Mouse (Mus musculus) heart, adult 2 months (tissue): ENCODE measurements around the gene Tmem80. TPM values are rescaled to one million over a fixed set of nuclear protein-coding genes. Genes with fewer than 3 reads are reported as not detected.

Experiments
- DNase-seq, 2 experiments: peaks; one replicate each; pipeline ENCODE4 v3.0.0; 2021
- H3K27ac ChIP-seq: fragments of 200-600 bp; 2 replicates; pipeline ENCODE4 v1.8.1; 2022
- H3K27me3 ChIP-seq: fragments of 200-500 bp; 2 replicates; pipeline ENCODE4 v1.6.1; 2012; ENCODE audit warnings: mild to moderate bottlenecking, low read length, inconsistent platforms, mixed read lengths; ENCODE audit not compliant: control insufficient read depth, insufficient read depth
- H3K36me3 ChIP-seq: fragments of 200-500 bp; 2 replicates; pipeline ENCODE4 v1.6.1; 2012; ENCODE audit warnings: low read length, inconsistent platforms; ENCODE audit not compliant: control insufficient read depth, insufficient read depth
- H3K4me1 ChIP-seq: fragments of 200-500 bp; 2 replicates; pipeline ENCODE4 v1.6.1; 2011; ENCODE audit warnings: low read length; ENCODE audit not compliant: control insufficient read depth, insufficient read depth
- H3K4me3 ChIP-seq: fragments of 200-600 bp; 2 replicates; pipeline ENCODE4 v1.8.1; 2022
- H3K79me2 ChIP-seq: fragments of 200-500 bp; replicated peaks from 2 replicates; pipeline ENCODE4 v1.6.1; 2012; ENCODE audit warnings: mild to moderate bottlenecking, inconsistent platforms, low read length, moderate library complexity, mixed read lengths; ENCODE audit not compliant: control insufficient read depth, insufficient read depth
- H3K9ac ChIP-seq: fragments of 200-500 bp; 2 replicates; pipeline ENCODE4 v1.6.1; 2012; ENCODE audit warnings: low read depth, mild to moderate bottlenecking, control low read depth, inconsistent platforms, low read length, mixed read lengths
- CTCF ChIP-seq: fragments of 200-600 bp; IDR thresholded peaks from 2 replicates; pipeline ENCODE4 v1.8.1; 2022; ENCODE audit warnings: antibody characterized with exemption, mild to moderate bottlenecking, moderate library complexity
- EP300 ChIP-seq: fragments of 200-500 bp; IDR thresholded peaks from 2 replicates; pipeline ENCODE4 v1.6.1; 2011; ENCODE audit warnings: low read depth, low read length, control low read depth; ENCODE audit not compliant: insufficient read depth
- POLR2A ChIP-seq: fragments of 200-500 bp; IDR thresholded peaks from 2 replicates; pipeline ENCODE4 v1.6.1; 2011; ENCODE audit warnings: mild to moderate bottlenecking, low read depth, low read length, control low read depth; ENCODE audit not compliant: insufficient read depth
- WGBS: fragments of 180-500 bp; shearing (Covaris S2); methylation state at CpG from one replicate; pipeline ENCODE4 v1.1.7; 2018; 5-methylcytosine and 5-hydroxymethylcytosine counted together
- intact Hi-C: fragments of 180-260 bp; cut with DNase I; formaldehyde crosslinking; loops from one replicate; pipeline ENCODE4 v1.15.1; 2025
- polyA plus RNA-seq: library from polyadenylated mRNA; depleted of rRNA; stranded (reverse); fragments of >200 nt; gene quantifications from 2 replicates; pipeline ENCODE4 v1.2.3, GENCODE M21; 2012
- total RNA-seq, 2 experiments: library from RNA; stranded (reverse); gene quantifications; 2 replicates each; pipeline ENCODE4 v1.2.3; 2021

The Tmem80 gene
- total and polyA plus RNA-seq, 3 experiments = 13.5 to 28.9 (median 14.9) TPM

DNA sequence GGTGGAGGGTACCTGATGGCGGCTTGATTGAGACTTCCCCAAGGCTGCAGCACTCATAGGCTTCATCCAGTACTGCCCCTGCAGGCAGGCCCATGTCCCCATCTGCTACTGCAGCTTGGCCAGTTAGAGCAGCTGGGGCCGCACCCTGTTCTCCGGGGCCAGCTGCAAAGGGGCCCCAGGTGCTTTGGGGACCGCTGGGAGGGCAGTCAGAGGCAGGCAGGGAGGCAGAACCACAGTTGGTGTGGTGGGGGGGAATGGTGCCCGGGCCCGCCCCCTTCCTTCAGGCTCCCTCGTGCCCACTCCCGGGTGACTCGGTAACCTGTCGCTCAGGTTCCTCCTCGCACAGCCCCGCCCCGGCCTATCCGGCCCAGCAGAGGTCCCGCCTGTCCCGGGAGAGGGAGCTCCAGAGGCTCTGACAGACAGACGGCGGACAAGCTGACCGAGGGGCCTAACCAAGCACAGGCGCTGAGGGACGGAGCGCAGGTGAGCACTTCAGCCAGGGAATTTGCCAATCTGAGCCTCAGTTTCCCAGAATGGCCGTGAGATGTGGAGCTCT lies 11.1 kb downstream of the Tmem80 start, which contains the start of gene Eps8l2:
TSS of gene Eps8l2 (plus strand) at position 305 of the 556 bp plus-strand sequence.
- Histone ChIP-seq H3K4me1 (peaks cover 5% of the 10 kb centered on the region), H3K27ac (peak within 1 kb of the TSS; percentile 54), H3K79me2 (no peaks in the 10 kb centered on the region), H3K9ac (peak within 1 kb of the TSS; percentile 43), H3K4me3 (peak within 1 kb of the TSS; percentile 33), H3K36me3 (no peaks in the 10 kb centered on the region), H3K27me3 (no peaks in the 10 kb centered on the region)
- WGBS = 11% methylated on average over 23 of the region's 23 CpGs
- DNase-seq = peak in 1 of 2 experiments; percentile 37
- TF ChIP-seq CTCF (peak; percentile 41), POLR2A (no peak)
- intact Hi-C loops = no loop called here

DNA sequence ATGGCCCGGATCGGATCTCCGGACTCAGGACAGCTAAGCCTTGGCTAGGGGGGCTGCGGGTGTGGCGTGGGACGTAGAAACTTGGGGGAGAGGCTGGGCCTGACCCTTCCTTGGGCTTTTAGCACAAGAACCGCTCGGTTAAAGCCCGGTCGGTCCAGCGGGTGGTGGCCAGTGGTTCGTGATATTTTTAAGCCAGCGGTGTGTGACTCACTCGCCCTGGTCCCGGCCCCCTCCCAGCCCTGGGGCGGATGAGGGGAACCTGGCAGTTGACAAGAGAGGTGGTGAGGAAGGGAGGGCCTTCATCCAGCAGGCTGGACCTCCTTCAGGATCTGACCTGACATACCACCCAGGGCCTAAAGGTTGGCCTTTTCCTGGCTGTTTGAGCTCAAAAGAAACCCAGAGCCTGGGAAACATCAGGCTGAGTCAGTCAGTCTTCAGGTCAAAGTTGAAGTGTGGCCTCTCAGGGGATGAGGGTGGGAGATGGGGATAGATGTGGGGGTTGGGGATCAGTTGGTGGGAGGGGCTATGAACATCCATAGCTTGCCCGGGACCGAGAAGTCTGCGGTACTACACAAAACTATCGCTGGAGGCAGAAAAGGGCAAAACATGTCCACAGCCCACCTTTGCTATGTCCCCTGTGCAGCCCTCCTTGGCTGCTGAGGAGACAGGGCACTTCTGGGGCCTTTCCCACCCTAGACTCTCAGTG lies 11.8 kb downstream of the Tmem80 start:
- no peak for TF ChIP-seq EP300
- no peak for TF ChIP-seq POLR2A
- no peak for TF ChIP-seq CTCF
- Histone ChIP-seq H3K4me3 (peak overlapping the region; percentile 33; the same call in 1 of the 2 replicates), H3K27ac (peak overlapping the region; percentile 54), H3K4me1 (peaks cover 5% of the 10 kb centered on the region), H3K9ac (no peak overlapping the region), H3K27me3 (no peaks in the 10 kb centered on the region), H3K79me2 (no peaks in the 10 kb centered on the region), H3K36me3 (no peaks in the 10 kb centered on the region)
- 52% methylated on average over 20 of the region's 20 CpGs for WGBS
- intact Hi-C loops = no loop called here
- no peak for DNase-seq

DNA sequence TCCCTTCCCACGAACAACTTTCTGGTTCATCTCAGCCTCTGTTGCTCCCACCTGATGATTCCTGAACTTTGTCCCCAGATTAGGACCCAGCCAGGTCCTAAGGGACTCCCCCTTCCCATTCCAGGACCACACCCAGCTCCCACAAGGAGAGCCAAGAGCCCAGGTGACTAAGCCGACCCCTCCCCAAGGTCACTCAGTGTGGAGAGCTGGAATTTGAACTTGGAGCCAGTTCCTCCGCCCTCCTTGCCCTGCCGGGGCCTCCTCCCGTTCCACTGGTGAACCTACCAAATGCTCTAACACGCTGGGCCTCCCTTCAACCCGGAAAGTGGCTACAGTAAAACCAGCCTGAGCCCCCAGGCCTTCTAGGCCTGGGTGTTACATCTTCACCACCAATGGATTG lies 12.5 kb downstream of the Tmem80 start:
- Histone ChIP-seq H3K79me2 (no peaks in the 10 kb centered on the region), H3K4me1 (peaks cover 5% of the 10 kb centered on the region), H3K36me3 (no peaks in the 10 kb centered on the region), H3K27ac (no peak overlapping the region), H3K27me3 (no peaks in the 10 kb centered on the region), H3K4me3 (no peak overlapping the region), H3K9ac (no peak overlapping the region)
- intact Hi-C loops = no loop called here
- 85% methylated on average over 7 of the region's 7 CpGs for WGBS
- TF ChIP-seq POLR2A (no peak), CTCF (no peak), EP300 (no peak)
- DNase-seq = no peak

DNA sequence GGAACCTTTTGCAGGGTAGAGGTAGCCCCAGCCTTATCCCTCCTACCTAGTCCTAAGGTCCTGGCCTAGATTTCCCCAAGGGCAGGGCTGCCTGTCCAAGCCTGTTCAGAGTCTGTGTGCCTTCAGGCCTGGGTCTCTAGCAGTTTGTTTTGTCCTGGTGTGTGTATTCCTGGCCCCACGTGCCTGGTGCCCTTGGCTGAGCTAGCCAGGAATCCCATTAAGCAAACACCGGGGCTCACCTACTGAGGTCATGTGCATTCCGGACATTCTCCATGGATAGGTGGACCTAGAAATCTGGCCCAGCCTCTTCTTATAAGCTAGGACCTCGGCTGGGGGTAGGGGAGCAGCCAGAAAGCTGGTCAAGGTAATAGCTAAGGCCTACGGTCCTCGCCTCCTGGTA lies 12.9 kb downstream of the Tmem80 start:
- no peak overlapping the region for H3K27ac ChIP-seq
- no peaks in the 10 kb centered on the region for H3K79me2 ChIP-seq
- TF ChIP-seq CTCF (no peak), POLR2A (no peak), EP300 (no peak)
- H3K27me3 ChIP-seq = no peaks in the 10 kb centered on the region
- intact Hi-C loops = no loop called here
- H3K9ac ChIP-seq = no peak overlapping the region
- DNase-seq = no peak
- H3K4me3 ChIP-seq = no peak overlapping the region
- WGBS = 87% methylated on average over 6 of the region's 6 CpGs
- no peaks in the 10 kb centered on the region for H3K36me3 ChIP-seq
- peaks cover 5% of the 10 kb centered on the region for H3K4me1 ChIP-seq

DNA sequence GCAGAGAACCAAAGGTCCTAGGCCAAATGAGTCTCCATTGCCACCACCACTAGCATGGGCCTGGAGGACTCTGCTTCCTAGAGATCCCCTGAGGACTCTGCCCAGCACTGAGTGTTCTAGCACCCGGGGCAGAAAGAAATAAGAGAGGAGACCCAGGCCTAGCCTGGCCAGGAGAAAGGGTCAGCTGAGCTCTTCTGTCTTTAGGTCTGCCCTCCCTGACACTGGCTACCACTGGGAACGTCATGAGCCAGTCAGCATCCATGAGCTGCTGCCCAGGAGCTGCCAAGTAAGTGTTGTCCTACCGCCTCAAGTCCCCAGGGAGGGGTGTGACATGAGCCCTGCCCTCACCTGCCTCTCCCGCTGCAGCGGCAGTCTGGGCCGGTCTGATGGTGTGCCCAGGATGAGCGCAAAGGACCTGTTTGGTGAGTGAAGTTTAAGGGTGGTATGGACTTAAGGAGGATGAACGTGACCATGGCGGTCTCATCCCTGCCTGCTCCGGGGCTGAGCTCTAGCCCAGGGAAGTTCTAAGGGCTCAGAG lies 14.2 kb downstream of the Tmem80 start:
- no peak for DNase-seq
- intact Hi-C loops = no loop called here
- Histone ChIP-seq H3K27ac (no peak overlapping the region), H3K4me3 (no peak overlapping the region), H3K79me2 (no peaks in the 10 kb centered on the region), H3K27me3 (no peaks in the 10 kb centered on the region), H3K9ac (no peak overlapping the region), H3K36me3 (no peaks in the 10 kb centered on the region), H3K4me1 (peaks cover 5% of the 10 kb centered on the region)
- TF ChIP-seq EP300 (no peak), CTCF (no peak), POLR2A (no peak)
- 81% methylated on average over 10 of the region's 10 CpGs for WGBS

DNA sequence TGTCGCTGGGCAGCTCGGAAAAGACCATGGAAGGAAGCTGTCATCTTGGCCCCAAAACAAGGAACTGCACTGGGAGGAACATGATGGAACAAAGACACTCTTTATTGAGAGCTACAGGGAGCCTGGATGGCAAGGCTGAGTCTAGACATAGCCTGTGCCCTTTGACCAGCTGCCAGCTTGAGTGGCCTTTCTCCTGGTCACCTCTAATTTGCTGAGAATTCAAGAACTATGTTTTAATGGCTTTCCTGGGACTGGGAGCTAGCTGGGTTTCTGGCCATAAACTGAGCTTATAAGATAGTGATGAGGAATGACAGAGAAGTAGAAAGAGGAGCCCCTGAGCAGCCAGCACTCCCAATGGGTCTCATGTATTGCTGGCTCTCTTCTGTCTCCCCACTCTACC lies 15.7 kb downstream of the Tmem80 start:
- Histone ChIP-seq H3K27me3 (no peaks in the 10 kb centered on the region), H3K36me3 (no peaks in the 10 kb centered on the region), H3K79me2 (no peaks in the 10 kb centered on the region), H3K9ac (no peak overlapping the region), H3K4me1 (no peaks in the 10 kb centered on the region; the same call in 1 of the 2 replicates), H3K4me3 (no peak overlapping the region), H3K27ac (no peak overlapping the region)
- no peak for TF ChIP-seq CTCF
- no peak for TF ChIP-seq POLR2A
- TF ChIP-seq EP300 = no peak
- WGBS = 77% methylated on average over 2 of the region's 2 CpGs
- no peak for DNase-seq
- intact Hi-C loops = no loop called here
